Mouse (Mus musculus): Measurements from ENCODE around the gene Prlr.

- TF ChIP-seq CTCF (IDR thresholded peaks at IDR 0.05; ENCODE audit: low read depth, low read length) (no peak), GATA1 (IDR thresholded peaks at IDR 0.05; ENCODE audit: borderline replicate concordance, low read length) (no peak)
Measured at GRCm38 (mm10) chr15:10276386-10276785, 99.3 kb downstream of the Prlr start.

Measured in G1E (cell line).